Mouse (Mus musculus): Measurements from ENCODE around the gene Ddx43.

Ddx43 gene

GRCm38 (mm10) chr9:78442579-78443392, 47.2 kb downstream of the Ddx43 start, which contains the start of gene Cgas:
Gene Cgas, minus strand, starts transcription at chr9:78443237.
- DNase-seq (ENCODE audit: low read depth), result no peak

- no peak for DNase-seq (ENCODE audit: low read depth)
These were observed 52.0 kb downstream of the Ddx43 start for GRCm38 (mm10) chr9:78447606-78447972.

- DNase-seq (ENCODE audit: low read depth), result peak; percentile 87
These were observed 52.6 kb downstream of the Ddx43 start, which contains the start of the genes Mto1 and Gm17324 for GRCm38 (mm10) chr9:78447973-78448873. Gene Mto1, plus strand, starts transcription at chr9:78448208. Gene Gm17324, minus strand, starts transcription at chr9:78448786.

GRCm38 (mm10) chr9:78450404-78450803, 54.8 kb downstream of the Ddx43 start:
- no peak for DNase-seq (ENCODE audit: low read depth)

GRCm38 (mm10) chr9:78451382-78451781, 55.8 kb downstream of the Ddx43 start:
- no peak for DNase-seq (ENCODE audit: low read depth)

- DNase-seq (ENCODE audit: low read depth), result no peak
These were observed 61.4 kb downstream of the Ddx43 start for GRCm38 (mm10) chr9:78457026-78457425.

GRCm38 (mm10) chr9:78463337-78463736, 67.8 kb downstream of the Ddx43 start:
- no peak for DNase-seq (ENCODE audit: low read depth)

- DNase-seq (ENCODE audit: low read depth), result no peak
These were observed 70.1 kb downstream of the Ddx43 start for GRCm38 (mm10) chr9:78465725-78466124.

Data from c-Kit-positive CD71-negative TER-119-negative erythroid progenitor cells, embryonic 14.5 days (primary cell).